In genomic region chr12:71856480-71856754, GRCm38 (mm10) we compare ENCODE assay signal across 10 mouse cellular contexts. TPM values are rescaled to one million over a fixed set of nuclear protein-coding genes. Genes with fewer than 3 reads are reported as not detected.
DNase-seq lines count a peak whose midpoint lies in the region; ATAC-seq and TF ChIP-seq lines count a peak whose summit lies in the region.
"Had no signal": no experiment of that assay in that cellular context is flagged by ENCODE, and none has a peak within 500 bp of the region (broad histone marks: within the 10 kb centered on the region; RNA-seq: fewer than 3 reads in every experiment).

No protein-coding gene starts in this region.

- no peak for DNase-seq in heart, adult 8-10 months (ENCODE audit: low spot score)
- no peak for DNase-seq in lung, postnatal 0 days (ENCODE audit: low spot score)
- no peak for DNase-seq in embryonic facial prominence, embryonic 14.5 days (ENCODE audit: low spot score)
- DNase-seq in natural killer cell, adult 2 months (ENCODE audit: low spot score in 2 of 2) = no peak
- DNase-seq: thymus, postnatal 14 days had no signal

- no peak for TF ChIP-seq CTCF in lung, postnatal 0 days (IDR thresholded peaks at IDR 0.05)

- H3K9me3 ChIP-seq in heart, embryonic 15.5 days (replicated peaks) = no peaks in the 10 kb centered on the region
- H3K9me3 ChIP-seq in lung, embryonic 16.5 days (ENCODE audit: control insufficient read depth, low read length) = no peaks in the 10 kb centered on the region
- no peaks in the 10 kb centered on the region for H3K9me3 ChIP-seq in lung, postnatal 0 days (ENCODE audit: low read length)
- H3K9me3 ChIP-seq in embryonic facial prominence, embryonic 14.5 days (ENCODE audit: control insufficient read depth, low read length) = no peaks in the 10 kb centered on the region
- no peaks in the 10 kb centered on the region for H3K9me3 ChIP-seq in hindbrain, embryonic 15.5 days

- H3K27ac ChIP-seq in heart, embryonic 15.5 days = peak overlapping the region; percentile 81
- H3K27ac ChIP-seq in lung, embryonic 16.5 days (ENCODE audit: low read length) = 0 out of 2 replicates have a peak overlapping the region, but pooled peaks have one; percentile 50
- H3K27ac ChIP-seq in lung, postnatal 0 days (ENCODE audit: low read length) = no peak overlapping the region
- peak overlapping the region; percentile 68; the same call in 1 of the 2 replicates for H3K27ac ChIP-seq in embryonic facial prominence, embryonic 14.5 days (replicated peaks; ENCODE audit: low read depth, low read length)
- peak overlapping the region; percentile 56 for H3K27ac ChIP-seq in hindbrain, embryonic 15.5 days (replicated peaks)

- H3K4me1 ChIP-seq in heart, embryonic 15.5 days (replicated peaks) = peaks cover 79% of the 10 kb centered on the region
- H3K4me1 ChIP-seq in lung, embryonic 16.5 days (replicated peaks; ENCODE audit: control insufficient read depth, insufficient read depth, low read length) = peaks cover 63% of the 10 kb centered on the region
- H3K4me1 ChIP-seq in lung, postnatal 0 days (ENCODE audit: insufficient read depth, low read depth, low read length) = peaks cover 33% of the 10 kb centered on the region; the same call in 1 of the 2 replicates
- H3K4me1 ChIP-seq in embryonic facial prominence, embryonic 14.5 days (ENCODE audit: control insufficient read depth, insufficient read depth, low read length) = peaks cover 42% of the 10 kb centered on the region
- H3K4me1 ChIP-seq in hindbrain, embryonic 15.5 days (replicated peaks) = peaks cover 62% of the 10 kb centered on the region

- ATAC-seq in heart, embryonic 15.5 days (replicated peaks; ENCODE audit: insufficient number of reproducible peaks, insufficient read depth, low FRiP score, low read depth) = no peak
- ATAC-seq in lung, embryonic 16.5 days (ENCODE audit: low read depth) = no peak
- no peak for ATAC-seq in lung, postnatal 0 days
- no peak for ATAC-seq in embryonic facial prominence, embryonic 14.5 days (ENCODE audit: low read depth)
- ATAC-seq in hindbrain, embryonic 15.5 days (ENCODE audit: low FRiP score, low read depth) = no peak
- ATAC-seq: CD4-positive, CD25-positive, alpha-beta regulatory T cell, adult 4 months; inflammation-experienced regulatory T-cells, adult 6 months had no signal

- no peak for TF ChIP-seq EP300 in lung, postnatal 0 days (IDR thresholded peaks at IDR 0.05)

- no peak overlapping the region for H3K4me3 ChIP-seq in heart, embryonic 15.5 days
- no peak overlapping the region for H3K4me3 ChIP-seq in lung, embryonic 16.5 days (ENCODE audit: low read length)
- no peak overlapping the region for H3K4me3 ChIP-seq in lung, postnatal 0 days (ENCODE audit: low read depth, low read length)
- no peak overlapping the region for H3K4me3 ChIP-seq in embryonic facial prominence, embryonic 14.5 days (ENCODE audit: low read depth, low read length)
- H3K4me3 ChIP-seq in hindbrain, embryonic 15.5 days = no peak overlapping the region

- H3K9ac ChIP-seq in heart, embryonic 15.5 days = no peak overlapping the region
- H3K9ac ChIP-seq in lung, embryonic 16.5 days (ENCODE audit: low read length) = no peak overlapping the region
- H3K9ac ChIP-seq in lung, postnatal 0 days (replicated peaks; ENCODE audit: low read depth) = no peak overlapping the region
- H3K9ac ChIP-seq in embryonic facial prominence, embryonic 14.5 days (ENCODE audit: low read depth, low read length) = no peak overlapping the region
- no peak overlapping the region for H3K9ac ChIP-seq in hindbrain, embryonic 15.5 days

- H3K27me3 ChIP-seq in heart, embryonic 15.5 days = no peaks in the 10 kb centered on the region
- H3K27me3 ChIP-seq in lung, embryonic 16.5 days (ENCODE audit: control insufficient read depth, insufficient read depth, low read depth, low read length) = no peaks in the 10 kb centered on the region
- no peaks in the 10 kb centered on the region for H3K27me3 ChIP-seq in lung, postnatal 0 days (replicated peaks; ENCODE audit: insufficient read depth, low read length)
- no peaks in the 10 kb centered on the region for H3K27me3 ChIP-seq in embryonic facial prominence, embryonic 14.5 days (replicated peaks; ENCODE audit: control insufficient read depth, insufficient read depth, low read length)
- H3K27me3 ChIP-seq in hindbrain, embryonic 15.5 days = no peaks in the 10 kb centered on the region

- H3K36me3 ChIP-seq in heart, embryonic 15.5 days = peaks cover 5% of the 10 kb centered on the region
- no peaks in the 10 kb centered on the region for H3K36me3 ChIP-seq in lung, embryonic 16.5 days (ENCODE audit: control insufficient read depth, insufficient read depth, low read length)
- no peaks in the 10 kb centered on the region for H3K36me3 ChIP-seq in lung, postnatal 0 days (ENCODE audit: insufficient read depth, low read length)
- no peaks in the 10 kb centered on the region for H3K36me3 ChIP-seq in embryonic facial prominence, embryonic 14.5 days (ENCODE audit: control insufficient read depth, insufficient read depth, low read length)
- H3K36me3 ChIP-seq in hindbrain, embryonic 15.5 days = no peaks in the 10 kb centered on the region

- 0 out of 2 replicates have a peak overlapping the region, but pooled peaks have one; percentile 41 for H3K4me2 ChIP-seq in heart, embryonic 15.5 days
- no peak overlapping the region for H3K4me2 ChIP-seq in lung, embryonic 16.5 days (ENCODE audit: low read depth, low read length)
- H3K4me2 ChIP-seq in lung, postnatal 0 days (replicated peaks; ENCODE audit: low read depth, low read length) = no peak overlapping the region
- H3K4me2 ChIP-seq in embryonic facial prominence, embryonic 14.5 days (ENCODE audit: low read depth, low read length) = no peak overlapping the region
- 0 out of 2 replicates have a peak overlapping the region, but pooled peaks have one; percentile 8 for H3K4me2 ChIP-seq in hindbrain, embryonic 15.5 days

RNA-seq across cellular contexts. Expression of gene Daam1, which starts 25.5 kb away (rescaled TPM):
- 20.9 and 21.4 TPM in 2 replicates for polyA plus RNA-seq in heart, embryonic 15.5 days (2015; fragmentation: Nextera tagmentation; extraction: Ambion mirVana)
- total RNA-seq in heart, adult 8-10 months (2022) = 10 to 100 TPM; 63.9 to 82.9 (median 76.6) TPM
- 16.0 TPM in 2 replicates for polyA plus RNA-seq in lung, embryonic 16.5 days (2015; fragmentation: Nextera tagmentation; extraction: Ambion mirVana)
- polyA plus RNA-seq in lung, postnatal 0 days (2015; fragmentation: Nextera tagmentation; extraction: Ambion mirVana) = 11.0 and 12.1 TPM in 2 replicates
- polyA plus RNA-seq in embryonic facial prominence, embryonic 14.5 days (2014; fragmentation: Nextera tagmentation; extraction: Ambion mirVana) = 11.0 and 12.1 TPM in 2 replicates
- 26.4 and 26.5 TPM in 2 replicates for polyA plus RNA-seq in hindbrain, embryonic 15.5 days (2015; fragmentation: Nextera tagmentation; extraction: Ambion mirVana)

Comparison
In these comparisons a context has a peak if more than half of its experiments do, and no peak if none do; other contexts are left out.
1. H3K4me2 ChIP-seq: peak in heart, embryonic 15.5 days (single experiment) and hindbrain, embryonic 15.5 days (single experiment); none in lung, embryonic 16.5 days (single experiment), lung, postnatal 0 days (single experiment) and embryonic facial prominence, embryonic 14.5 days (single experiment).